Mouse (Mus musculus): ENCODE measurements around the gene Wdr49. TPM values are rescaled to one million over a fixed set of nuclear protein-coding genes. Genes with fewer than 3 reads are reported as not detected.
"Not testable (repeated sequence)": the region's sequence is repeated elsewhere in the genome, so short reads cannot be mapped to it uniquely, and the experiment has no call there.

Gene Wdr49
- polyA plus RNA-seq, 2 experiments, result not detected

GRCm38 (mm10) chr3:75305584-75305983 lies 176.4 kb downstream of the Wdr49 start:
- Histone ChIP-seq H3K9ac (replicated peaks) (no peak overlapping the region), H3K36me3 (replicated peaks; ENCODE audit: control insufficient read depth, insufficient read depth, low read depth) (no peaks in the 10 kb centered on the region), H3K4me2 (ENCODE audit: low read depth) (no peak overlapping the region), H3K27me3 (ENCODE audit: control insufficient read depth, insufficient read depth, low read length) (no peaks in the 10 kb centered on the region), H3K27ac (no peak overlapping the region), H3K9me3 (ENCODE audit: control insufficient read depth, low read length) (no peaks in the 10 kb centered on the region), H3K4me1 (replicated peaks; ENCODE audit: control insufficient read depth in 2 of 2, insufficient read depth in 2 of 2, low read length in 1 of 2) (peaks cover 0 to 3% of the 10 kb centered on the region in 2 experiments; a peak in 1 of 4 replicates), H3K4me3 (ENCODE audit: insufficient read depth in 1 of 2, low read depth in 2 of 2, low read length in 2 of 2) (no peak overlapping the region)
- DNase-seq (ENCODE audit: low read depth in 3 of 3, low spot score in 3 of 3) (no peak), ATAC-seq (ENCODE audit: insufficient read depth) (no peak)
- TF ChIP-seq CTCF (IDR thresholded peaks at IDR 0.05; ENCODE audit: low read depth), result no peak
- no peak for TF ChIP-seq EP300 (IDR thresholded peaks at IDR 0.05; ENCODE audit: low read depth)
- 63% methylated on average over 3 of the region's 3 CpGs for WGBS (ENCODE audit: insufficient replicate concordance)

GRCm38 (mm10) chr3:75304621-75305020 lies 177.3 kb downstream of the Wdr49 start:
- Histone ChIP-seq H3K27ac (no peak overlapping the region), H3K36me3 (replicated peaks; ENCODE audit: control insufficient read depth, insufficient read depth, low read depth) (no peaks in the 10 kb centered on the region), H3K9ac (replicated peaks) (no peak overlapping the region), H3K27me3 (ENCODE audit: control insufficient read depth, insufficient read depth, low read length) (no peaks in the 10 kb centered on the region), H3K4me3 (ENCODE audit: insufficient read depth in 1 of 2, low read depth in 2 of 2, low read length in 2 of 2) (no peak overlapping the region), H3K9me3 (ENCODE audit: control insufficient read depth, low read length) (no peaks in the 10 kb centered on the region), H3K4me1 (replicated peaks; ENCODE audit: control insufficient read depth in 2 of 2, insufficient read depth in 2 of 2, low read length in 1 of 2) (peaks cover 0 to 3% of the 10 kb centered on the region in 2 experiments; a peak in 1 of 4 replicates), H3K4me2 (ENCODE audit: low read depth) (no peak overlapping the region)
- DNase-seq (ENCODE audit: low read depth in 3 of 3, low spot score in 3 of 3), result no peak
- WGBS (ENCODE audit: insufficient replicate concordance), result 69% methylated on average over 5 of the region's 5 CpGs
- TF ChIP-seq EP300 (IDR thresholded peaks at IDR 0.05; ENCODE audit: low read depth) (no peak), CTCF (IDR thresholded peaks at IDR 0.05; ENCODE audit: low read depth) (no peak)
- ATAC-seq (ENCODE audit: insufficient read depth), result no peak

DNA sequence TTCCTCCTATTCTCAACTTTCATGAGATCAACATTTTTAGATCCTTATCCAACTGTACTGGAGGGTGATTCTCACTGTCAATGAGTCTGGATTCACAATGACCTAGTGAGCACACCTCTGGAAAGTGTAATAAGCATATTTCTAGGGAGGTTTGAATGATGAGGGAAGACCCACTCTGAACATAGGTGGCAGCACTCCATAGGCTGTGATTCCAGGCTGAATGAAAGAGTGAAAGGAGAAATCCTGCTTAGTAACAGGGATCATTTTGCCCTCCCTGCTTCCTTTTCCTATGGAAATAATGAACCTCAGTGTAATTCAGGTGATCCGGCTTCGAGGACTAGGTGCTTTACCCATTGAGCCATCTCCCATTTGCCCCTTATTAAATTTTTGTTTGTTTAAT lies 180.9 kb downstream of the Wdr49 start:
- 85% methylated on average over 2 of the region's 2 CpGs for WGBS (ENCODE audit: insufficient replicate concordance)
- Histone ChIP-seq H3K36me3 (replicated peaks; ENCODE audit: control insufficient read depth, insufficient read depth, low read depth) (no peaks in the 10 kb centered on the region), H3K9ac (replicated peaks) (no peak overlapping the region), H3K4me1 (replicated peaks; ENCODE audit: control insufficient read depth in 2 of 2, insufficient read depth in 2 of 2, low read length in 1 of 2) (no peaks in the 10 kb centered on the region), H3K4me3 (ENCODE audit: insufficient read depth in 1 of 2, low read depth in 2 of 2, low read length in 2 of 2) (no peak overlapping the region), H3K27me3 (ENCODE audit: control insufficient read depth, insufficient read depth, low read length) (no peaks in the 10 kb centered on the region), H3K9me3 (ENCODE audit: control insufficient read depth, low read length) (no peaks in the 10 kb centered on the region), H3K4me2 (ENCODE audit: low read depth) (no peak overlapping the region), H3K27ac (no peak overlapping the region)
- TF ChIP-seq EP300 (IDR thresholded peaks at IDR 0.05; ENCODE audit: low read depth), result no peak
- TF ChIP-seq CTCF (IDR thresholded peaks at IDR 0.05; ENCODE audit: low read depth), result no peak
- ATAC-seq (ENCODE audit: insufficient read depth) (no peak), DNase-seq (ENCODE audit: low read depth in 3 of 3, low spot score in 3 of 3) (no peak)

- H3K27ac ChIP-seq; H3K4me2 ChIP-seq (ENCODE audit: low read depth); ATAC-seq (ENCODE audit: insufficient read depth); H3K4me3 ChIP-seq (ENCODE audit: insufficient read depth in 1 of 2, low read depth in 2 of 2, low read length in 2 of 2); H3K9ac ChIP-seq (replicated peaks); H3K27me3 ChIP-seq (ENCODE audit: control insufficient read depth, insufficient read depth, low read length); H3K4me1 ChIP-seq (replicated peaks; ENCODE audit: control insufficient read depth in 2 of 2, insufficient read depth in 2 of 2, low read length in 1 of 2); DNase-seq (ENCODE audit: low read depth in 3 of 3, low spot score in 3 of 3); H3K36me3 ChIP-seq (replicated peaks; ENCODE audit: control insufficient read depth, insufficient read depth, low read depth); H3K9me3 ChIP-seq (ENCODE audit: control insufficient read depth, low read length): not testable (repeated sequence)
- 57% methylated on average over 1 of the region's 1 CpGs for whole genome bisulfite sequencing (ENCODE audit: insufficient replicate concordance)
Observed at GRCm38 (mm10) chr3:75299464-75299863, 182.5 kb downstream of the Wdr49 start.

DNA sequence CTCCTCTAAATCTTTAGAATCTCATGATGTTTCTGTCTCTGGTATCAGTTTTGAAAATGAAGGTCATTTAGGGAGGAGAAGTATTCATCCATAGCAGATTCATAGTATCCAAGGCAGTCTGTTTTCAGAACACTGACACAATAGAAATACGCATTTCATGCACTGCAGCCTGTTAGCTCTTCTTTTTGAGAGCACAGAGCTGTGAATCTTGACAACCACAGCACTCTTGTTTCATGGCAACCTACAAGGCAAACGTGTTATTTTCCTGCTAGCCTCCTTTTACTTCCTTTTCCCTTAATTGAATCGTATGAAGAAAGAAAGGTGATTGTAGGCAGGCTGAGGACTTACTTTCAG lies 184.2 kb downstream of the Wdr49 start:
- no peaks in the 10 kb centered on the region for H3K9me3 ChIP-seq (ENCODE audit: control insufficient read depth, low read length)
- H3K4me3 ChIP-seq (ENCODE audit: insufficient read depth in 1 of 2, low read depth in 2 of 2, low read length in 2 of 2), result no peak overlapping the region
- ATAC-seq (ENCODE audit: insufficient read depth) (no peak), DNase-seq (ENCODE audit: low read depth in 3 of 3, low spot score in 3 of 3) (no peak)
- no peak overlapping the region for H3K4me2 ChIP-seq (ENCODE audit: low read depth)
- no peak overlapping the region for H3K27ac ChIP-seq
- no peaks in the 10 kb centered on the region for H3K4me1 ChIP-seq (replicated peaks; ENCODE audit: control insufficient read depth in 2 of 2, insufficient read depth in 2 of 2, low read length in 1 of 2)
- H3K27me3 ChIP-seq (ENCODE audit: control insufficient read depth, insufficient read depth, low read length), result no peaks in the 10 kb centered on the region
- 25% methylated on average over 3 of the region's 3 CpGs for WGBS (ENCODE audit: insufficient replicate concordance)
- TF ChIP-seq EP300 (IDR thresholded peaks at IDR 0.05; ENCODE audit: low read depth) (no peak), CTCF (IDR thresholded peaks at IDR 0.05; ENCODE audit: low read depth) (no peak)
- no peak overlapping the region for H3K9ac ChIP-seq (replicated peaks)
- H3K36me3 ChIP-seq (replicated peaks; ENCODE audit: control insufficient read depth, insufficient read depth, low read depth), result no peaks in the 10 kb centered on the region
